Mouse (Mus musculus): ENCODE measurements around the gene Magi1. TPM values are rescaled to one million over a fixed set of nuclear protein-coding genes. Genes with fewer than 3 reads are reported as not detected.

Gene Magi1
- total and polyA plus RNA-seq, 2 experiments from 2014 or later: 23.0 to 36.9 TPM

DNA sequence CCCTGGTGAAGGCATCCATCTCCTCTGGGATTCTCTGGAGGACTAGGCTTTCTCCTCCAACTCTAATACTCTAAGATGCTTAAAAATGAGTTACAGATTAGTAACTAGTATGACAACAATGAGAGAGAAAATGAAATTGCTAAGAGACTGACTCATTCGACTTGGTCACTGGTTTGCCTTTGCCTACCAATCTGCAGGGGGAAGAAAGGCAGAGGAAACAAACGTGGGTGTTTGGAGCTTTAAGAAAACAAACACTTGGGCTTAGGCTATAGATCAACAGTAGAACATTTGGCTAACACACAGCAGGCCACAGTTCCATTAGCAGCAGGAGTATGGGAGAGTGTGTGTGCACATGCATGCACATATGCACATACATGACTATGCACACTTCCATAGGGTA, 142.2 kb downstream of the Magi1 start:
- Histone ChIP-seq H3K4me1 (ENCODE audit: insufficient read depth, low read length) (no peaks in the 10 kb centered on the region), H3K27ac (no peak overlapping the region), H3K27me3 (ENCODE audit: insufficient read depth, low read length) (no peaks in the 10 kb centered on the region), H3K9me3 (ENCODE audit: low read length) (no peaks in the 10 kb centered on the region), H3K36me3 (ENCODE audit: insufficient read depth, low read length) (no peaks in the 10 kb centered on the region), H3K4me2 (ENCODE audit: low read depth, low read length) (no peak overlapping the region), H3K9ac (replicated peaks; ENCODE audit: low read length) (no peak overlapping the region), H3K4me3 (ENCODE audit: low read length) (no peak overlapping the region)
- WGBS: 70% methylated on average over 2 of the region's 2 CpGs
- no peak for DNase-seq (ENCODE audit: low spot score)
- ATAC-seq: no peak
- no peak for TF ChIP-seq CTCF (IDR thresholded peaks at IDR 0.05; ENCODE audit: low read depth)

DNA sequence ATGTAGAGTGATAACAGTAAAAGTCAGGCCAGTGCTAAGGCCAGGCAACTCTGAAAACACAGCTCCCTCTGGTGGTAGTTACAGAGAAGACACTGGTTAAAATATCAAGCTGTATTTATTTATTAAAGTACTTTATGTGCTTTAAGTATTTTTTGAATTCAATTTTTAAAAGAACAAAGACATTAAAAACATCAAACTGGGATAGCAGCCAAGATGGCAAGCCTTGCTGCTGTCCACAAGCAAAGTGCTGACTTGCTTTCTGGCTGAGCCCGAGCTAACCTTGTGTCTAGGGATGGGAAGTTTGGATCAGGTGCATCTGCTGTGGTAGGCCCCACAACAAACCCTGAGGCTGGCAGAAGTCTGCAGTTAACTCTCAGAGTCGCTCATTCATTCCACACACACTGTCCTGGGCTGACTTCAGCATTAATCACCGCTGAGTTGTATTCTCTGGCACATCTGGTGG, 143.7 kb downstream of the Magi1 start:
- peak; percentile 61 for DNase-seq (ENCODE audit: low spot score)

DNA sequence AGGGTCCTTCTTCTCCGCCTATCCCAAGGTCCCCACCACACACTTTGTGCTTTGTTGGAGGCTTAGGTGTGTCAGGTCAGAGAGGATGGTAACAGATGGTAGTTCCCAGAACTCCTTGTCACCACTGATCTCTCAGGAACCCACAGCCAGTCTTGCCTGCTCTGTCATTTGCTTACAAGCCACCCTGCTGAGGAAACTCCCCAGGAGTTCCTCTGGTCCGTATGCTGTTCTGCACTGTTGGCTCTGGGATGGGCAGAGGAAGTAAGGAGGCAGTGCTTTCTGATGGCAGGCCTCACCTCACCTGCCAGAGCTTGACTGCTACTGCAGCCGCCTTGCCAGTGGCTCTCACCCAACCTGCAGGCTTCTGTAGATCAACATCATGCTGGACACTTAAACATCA, 147.0 kb downstream of the Magi1 start:
- no peak overlapping the region for H3K4me3 ChIP-seq (ENCODE audit: low read length)
- DNase-seq (ENCODE audit: low spot score) (no peak), ATAC-seq (no peak)
- no peak for TF ChIP-seq CTCF (IDR thresholded peaks at IDR 0.05; ENCODE audit: low read depth)
- H3K36me3 ChIP-seq (ENCODE audit: insufficient read depth, low read length): no peaks in the 10 kb centered on the region
- H3K4me2 ChIP-seq (ENCODE audit: low read depth, low read length): no peak overlapping the region
- no peaks in the 10 kb centered on the region for H3K4me1 ChIP-seq (ENCODE audit: insufficient read depth, low read length)
- H3K9ac ChIP-seq (replicated peaks; ENCODE audit: low read length): no peak overlapping the region
- H3K27me3 ChIP-seq (ENCODE audit: insufficient read depth, low read length): no peaks in the 10 kb centered on the region
- WGBS: 62% methylated on average over 3 of the region's 3 CpGs
- H3K9me3 ChIP-seq (ENCODE audit: low read length): no peaks in the 10 kb centered on the region
- H3K27ac ChIP-seq: no peak overlapping the region

More for the DNA sequence above, 143.7 kb downstream of the Magi1 start:
- ATAC-seq: no peak
- Histone ChIP-seq H3K36me3 (ENCODE audit: insufficient read depth, low read length) (no peaks in the 10 kb centered on the region), H3K4me2 (ENCODE audit: low read depth, low read length) (no peak overlapping the region), H3K9ac (replicated peaks; ENCODE audit: low read length) (no peak overlapping the region), H3K4me3 (ENCODE audit: low read length) (no peak overlapping the region), H3K9me3 (ENCODE audit: low read length) (no peaks in the 10 kb centered on the region), H3K4me1 (ENCODE audit: insufficient read depth, low read length) (no peaks in the 10 kb centered on the region), H3K27me3 (ENCODE audit: insufficient read depth, low read length) (no peaks in the 10 kb centered on the region), H3K27ac (no peak overlapping the region)
- peak; percentile 69 for TF ChIP-seq CTCF (IDR thresholded peaks at IDR 0.05; ENCODE audit: low read depth)
- 72% methylated on average over 3 of the region's 3 CpGs for WGBS

DNA sequence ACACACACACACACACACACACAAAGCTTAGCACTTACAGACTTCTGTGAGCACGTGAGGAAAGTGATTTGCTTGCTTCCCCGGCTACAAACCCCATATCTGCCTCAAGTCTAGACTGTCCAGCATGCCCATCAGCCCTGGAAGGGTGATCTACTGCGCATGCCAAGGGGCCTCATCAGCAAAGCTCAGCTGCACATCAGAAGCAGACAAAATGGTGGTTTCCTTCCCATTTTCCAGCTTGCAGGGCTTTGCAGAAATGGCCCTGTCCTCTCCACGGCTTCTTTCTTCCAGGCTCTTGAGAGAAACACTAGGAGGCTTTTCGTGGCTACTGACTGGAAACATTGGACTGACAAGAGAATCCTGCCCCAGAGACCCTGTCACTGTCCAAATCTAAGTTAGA, 149.6 kb downstream of the Magi1 start:
- no peaks in the 10 kb centered on the region for H3K27me3 ChIP-seq (ENCODE audit: insufficient read depth, low read length)
- no peak overlapping the region for H3K4me2 ChIP-seq (ENCODE audit: low read depth, low read length)
- no peaks in the 10 kb centered on the region for H3K9me3 ChIP-seq (ENCODE audit: low read length)
- DNase-seq (ENCODE audit: low spot score): peak; percentile 27
- no peak for ATAC-seq
- no peak overlapping the region for H3K27ac ChIP-seq
- no peak overlapping the region for H3K9ac ChIP-seq (replicated peaks; ENCODE audit: low read length)
- no peaks in the 10 kb centered on the region for H3K4me1 ChIP-seq (ENCODE audit: insufficient read depth, low read length)
- H3K4me3 ChIP-seq (ENCODE audit: low read length): no peak overlapping the region
- no peaks in the 10 kb centered on the region for H3K36me3 ChIP-seq (ENCODE audit: insufficient read depth, low read length)
- 55% methylated on average over 5 of the region's 5 CpGs for WGBS
- no peak for TF ChIP-seq CTCF (IDR thresholded peaks at IDR 0.05; ENCODE audit: low read depth)

DNA sequence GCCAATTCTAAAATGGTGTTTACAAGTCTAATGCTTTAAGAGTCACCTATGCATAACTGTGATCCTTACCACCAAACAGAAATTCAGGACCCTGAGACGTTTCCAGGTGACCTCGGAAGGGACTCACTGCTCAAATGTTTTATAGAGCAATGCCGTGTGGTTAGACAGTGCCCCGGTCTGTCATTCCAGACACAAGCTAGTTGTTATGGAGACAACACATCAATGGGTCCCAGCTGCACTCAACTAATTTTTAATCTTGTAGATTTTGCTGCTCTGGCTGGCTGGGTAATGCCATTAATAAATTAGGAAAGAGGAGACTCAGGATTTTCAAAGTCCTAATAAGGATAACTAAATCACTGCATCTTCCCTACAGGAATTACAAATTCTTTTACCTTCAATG, 151.7 kb downstream of the Magi1 start:
- Histone ChIP-seq H3K9ac (replicated peaks; ENCODE audit: low read length) (no peak overlapping the region), H3K4me2 (ENCODE audit: low read depth, low read length) (no peak overlapping the region), H3K27me3 (ENCODE audit: insufficient read depth, low read length) (no peaks in the 10 kb centered on the region), H3K4me3 (ENCODE audit: low read length) (no peak overlapping the region), H3K36me3 (ENCODE audit: insufficient read depth, low read length) (no peaks in the 10 kb centered on the region), H3K4me1 (ENCODE audit: insufficient read depth, low read length) (no peaks in the 10 kb centered on the region), H3K27ac (no peak overlapping the region), H3K9me3 (ENCODE audit: low read length) (no peaks in the 10 kb centered on the region)
- 24% methylated on average over 4 of the region's 4 CpGs for WGBS
- ATAC-seq (no peak), DNase-seq (ENCODE audit: low spot score) (no peak)
- no peak for TF ChIP-seq CTCF (IDR thresholded peaks at IDR 0.05; ENCODE audit: low read depth)

DNA sequence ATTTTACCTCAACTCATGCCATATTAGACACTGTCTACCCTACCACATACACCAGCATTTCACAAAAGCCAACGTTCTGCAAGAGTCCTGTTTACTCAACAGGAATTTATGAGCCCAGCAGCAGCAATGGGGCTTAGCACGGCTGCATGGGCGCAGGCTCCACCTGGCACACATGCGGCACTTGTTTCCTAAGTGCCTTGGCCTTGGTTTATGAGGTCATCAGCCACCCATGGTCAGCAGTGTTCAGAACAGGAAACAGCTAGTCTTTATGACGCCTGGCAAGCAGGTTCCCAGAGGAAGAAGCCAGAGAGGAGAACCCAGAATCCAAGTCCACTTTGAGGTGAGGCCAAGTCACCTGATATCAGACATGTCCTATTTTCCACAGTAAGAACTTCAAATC, 153.3 kb downstream of the Magi1 start:
- ATAC-seq (no peak), DNase-seq (ENCODE audit: low spot score) (no peak)
- Histone ChIP-seq H3K4me2 (ENCODE audit: low read depth, low read length) (no peak overlapping the region), H3K9me3 (ENCODE audit: low read length) (no peaks in the 10 kb centered on the region), H3K27ac (no peak overlapping the region), H3K36me3 (ENCODE audit: insufficient read depth, low read length) (no peaks in the 10 kb centered on the region), H3K4me1 (ENCODE audit: insufficient read depth, low read length) (no peaks in the 10 kb centered on the region), H3K27me3 (ENCODE audit: insufficient read depth, low read length) (no peaks in the 10 kb centered on the region), H3K9ac (replicated peaks; ENCODE audit: low read length) (no peak overlapping the region), H3K4me3 (ENCODE audit: low read length) (no peak overlapping the region)
- TF ChIP-seq CTCF (IDR thresholded peaks at IDR 0.05; ENCODE audit: low read depth): no peak
- 68% methylated on average over 5 of the region's 5 CpGs for WGBS

DNA sequence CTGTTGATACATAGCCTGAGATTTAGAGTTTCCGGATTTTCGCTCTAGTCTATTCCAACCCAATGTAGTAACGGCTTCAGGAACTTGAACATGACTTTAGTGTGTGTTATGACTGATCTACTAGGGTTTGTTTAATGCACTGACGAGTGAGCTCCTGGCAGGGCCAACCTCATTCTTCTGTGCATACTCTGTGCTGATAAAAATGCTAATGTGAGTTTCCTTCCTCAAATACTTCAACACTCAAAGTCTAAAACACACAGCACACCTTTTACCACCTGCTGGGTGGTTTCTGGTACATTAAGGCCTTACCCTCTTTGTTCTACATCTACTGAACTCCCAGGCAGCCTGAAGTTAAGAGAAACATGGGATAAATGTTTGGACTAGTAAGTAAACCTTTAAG, 157.0 kb downstream of the Magi1 start:
- 90% methylated on average over 4 of the region's 4 CpGs for WGBS

More for the DNA sequence above, 157.0 kb downstream of the Magi1 start:
- no peak overlapping the region for H3K4me2 ChIP-seq (ENCODE audit: low read depth, low read length)
- H3K27ac ChIP-seq: no peak overlapping the region
- DNase-seq (ENCODE audit: low spot score) (no peak), ATAC-seq (no peak)
- no peaks in the 10 kb centered on the region for H3K9me3 ChIP-seq (ENCODE audit: low read length)
- H3K36me3 ChIP-seq (ENCODE audit: insufficient read depth, low read length): no peaks in the 10 kb centered on the region
- no peaks in the 10 kb centered on the region for H3K27me3 ChIP-seq (ENCODE audit: insufficient read depth, low read length)
- H3K4me3 ChIP-seq (ENCODE audit: low read length): no peak overlapping the region
- TF ChIP-seq CTCF (IDR thresholded peaks at IDR 0.05; ENCODE audit: low read depth): no peak
- H3K9ac ChIP-seq (replicated peaks; ENCODE audit: low read length): no peak overlapping the region
- no peaks in the 10 kb centered on the region for H3K4me1 ChIP-seq (ENCODE audit: insufficient read depth, low read length)

All from hindbrain, postnatal 0 days (tissue).